Mouse (Mus musculus) skeletal muscle tissue, adult 2 months (tissue): ENCODE measurements around the gene Dcaf6.

ENCODE experiments used
- DNase-seq: peaks from one replicate; pipeline ENCODE4 v3.0.0-alpha.2; 2012; ENCODE audit warnings: low read depth, low spot score

Gene Dcaf6

DNA sequence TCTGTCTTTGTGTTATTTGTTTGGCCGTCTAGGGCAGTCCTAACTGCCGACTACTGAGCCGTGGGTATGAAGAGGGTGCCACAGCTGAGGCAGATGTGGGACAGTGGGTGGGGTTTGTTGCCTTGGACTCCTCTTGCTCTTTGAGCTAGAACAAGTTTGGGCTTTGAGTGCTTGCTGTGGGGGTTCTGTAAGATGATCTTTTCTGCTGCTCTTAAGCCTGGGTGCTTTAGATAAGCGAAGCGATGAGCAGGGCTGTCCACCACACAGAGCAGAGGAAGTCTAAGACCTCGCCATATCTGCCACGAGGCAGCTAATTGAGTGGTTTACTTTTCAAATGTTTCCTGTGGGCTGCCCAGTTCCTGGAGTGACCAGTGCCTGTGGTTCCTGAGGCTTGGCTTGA lies 137.3 kb downstream of the Dcaf6 start:
- no peak for DNase-seq

DNA sequence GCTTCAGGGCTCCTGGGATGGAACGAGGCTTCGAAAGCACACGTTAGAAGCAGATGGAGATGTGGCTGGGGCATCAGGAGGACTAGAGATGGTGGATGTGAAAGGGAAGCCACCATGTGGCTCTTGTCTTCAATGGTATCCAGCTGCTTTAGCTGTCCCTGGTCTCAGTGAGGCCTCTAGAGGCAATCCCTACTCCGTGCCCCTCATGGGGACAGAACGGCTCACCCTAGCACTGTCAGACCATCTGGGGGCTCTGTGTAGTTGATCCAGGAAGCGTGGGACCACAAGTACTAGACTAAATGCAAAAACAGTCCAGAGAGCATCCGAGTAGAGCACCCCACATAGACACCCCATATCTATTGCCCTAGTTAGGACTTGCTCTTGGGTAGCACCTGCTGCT lies 138.4 kb downstream of the Dcaf6 start:
- DNase-seq = no peak

DNA sequence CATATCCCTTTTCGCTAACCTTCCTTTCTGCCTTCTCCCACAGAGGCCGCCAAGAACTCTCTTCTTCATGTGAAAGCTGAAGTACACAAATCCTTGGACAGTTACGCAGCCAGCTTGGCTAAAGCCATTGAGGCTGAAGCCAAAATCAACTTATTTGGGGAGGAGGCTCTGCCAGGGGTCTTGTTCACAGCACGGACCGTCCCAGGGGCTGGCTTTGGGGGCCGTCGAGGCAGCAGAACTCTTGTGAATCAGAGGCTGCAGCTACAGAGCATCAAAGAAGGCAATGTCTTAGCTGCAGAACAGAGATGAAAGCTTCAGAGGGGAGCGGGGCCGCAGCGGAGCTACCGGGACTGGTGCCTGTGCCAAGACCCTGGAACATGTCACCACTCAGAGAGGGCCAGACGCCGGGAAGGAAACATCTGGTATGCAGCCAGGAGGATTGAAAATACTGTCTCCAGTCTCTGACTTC lies 138.8 kb downstream of the Dcaf6 start:
- peak; percentile 26 for DNase-seq

DNA sequence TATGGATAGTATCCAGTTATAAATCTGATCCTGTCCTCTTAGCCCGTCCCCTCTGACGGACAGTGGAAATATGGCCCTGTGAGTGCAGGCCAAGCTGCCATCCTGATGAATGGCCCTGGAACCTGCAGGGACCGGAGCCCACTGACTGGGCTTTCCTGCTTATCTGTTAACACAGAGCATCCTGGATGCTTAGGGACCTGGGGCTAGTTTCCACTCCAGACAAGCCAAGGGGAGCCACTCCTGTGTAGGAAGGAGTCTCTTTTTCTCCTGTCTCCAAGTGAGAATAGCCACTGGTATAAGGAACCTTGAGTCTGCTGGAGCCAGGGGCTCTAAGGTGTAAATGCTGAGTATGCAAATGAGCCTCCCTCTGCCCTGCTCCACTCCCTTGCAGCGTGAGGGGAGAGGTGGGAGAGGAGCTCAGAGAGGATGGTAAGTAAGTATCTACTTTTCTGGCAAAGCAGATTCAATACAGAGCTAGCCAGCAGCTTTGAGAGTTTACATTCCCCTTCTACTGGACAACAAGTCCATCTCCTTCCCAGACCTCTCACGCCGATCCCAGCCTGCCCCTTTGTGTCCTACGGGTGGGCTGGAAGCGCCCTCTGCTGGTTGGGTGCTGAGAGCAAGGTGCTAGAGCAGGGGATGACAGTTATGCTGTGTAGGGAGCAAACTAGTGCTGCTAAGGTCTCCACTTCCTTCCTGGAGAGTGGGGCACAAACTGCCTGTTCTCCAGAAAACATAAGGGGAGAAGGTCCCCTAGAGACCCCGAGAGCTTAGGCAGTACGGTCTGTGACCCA lies 139.9 kb downstream of the Dcaf6 start:
- DNase-seq = peak; percentile 67

DNA sequence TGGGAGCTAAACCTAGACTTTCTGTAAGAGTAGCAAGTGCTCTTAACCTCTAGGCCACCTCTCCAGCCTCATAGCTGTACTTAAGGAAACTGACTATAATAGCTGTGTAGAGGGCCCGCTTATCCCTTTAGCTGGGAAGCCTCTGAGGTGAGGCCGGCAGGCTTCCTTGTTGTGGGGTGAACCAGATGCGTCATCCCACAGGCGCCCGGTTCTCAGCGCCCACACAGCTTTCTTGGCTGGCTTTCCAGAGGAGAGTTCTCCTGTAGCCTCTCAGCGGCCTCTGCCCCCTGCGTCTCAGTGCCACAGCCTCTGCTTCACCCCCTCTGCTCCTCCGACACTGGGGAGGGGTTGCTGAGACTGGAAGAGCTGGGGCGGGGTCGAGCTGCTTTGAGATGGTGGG lies 143.9 kb downstream of the Dcaf6 start:
- DNase-seq = no peak

DNA sequence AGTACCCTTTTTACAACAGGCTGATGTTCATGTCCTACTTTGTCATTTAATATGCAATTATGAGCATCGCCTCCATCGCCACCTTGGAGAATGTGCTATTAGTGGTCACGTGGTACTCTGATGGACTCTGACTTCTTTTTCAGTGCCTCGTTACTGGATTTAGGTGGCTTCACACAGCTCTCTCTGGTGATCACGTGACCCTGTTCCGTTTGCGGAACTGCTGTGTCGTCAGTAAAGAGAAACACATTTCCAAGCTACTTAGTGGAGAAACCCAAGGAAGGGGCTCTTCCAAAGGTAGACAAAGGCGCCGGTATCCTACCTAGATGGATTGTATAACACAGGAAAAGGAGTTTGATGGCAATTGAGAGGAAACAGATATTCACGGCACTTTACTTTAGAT lies 152.1 kb downstream of the Dcaf6 start:
- DNase-seq = no peak

DNA sequence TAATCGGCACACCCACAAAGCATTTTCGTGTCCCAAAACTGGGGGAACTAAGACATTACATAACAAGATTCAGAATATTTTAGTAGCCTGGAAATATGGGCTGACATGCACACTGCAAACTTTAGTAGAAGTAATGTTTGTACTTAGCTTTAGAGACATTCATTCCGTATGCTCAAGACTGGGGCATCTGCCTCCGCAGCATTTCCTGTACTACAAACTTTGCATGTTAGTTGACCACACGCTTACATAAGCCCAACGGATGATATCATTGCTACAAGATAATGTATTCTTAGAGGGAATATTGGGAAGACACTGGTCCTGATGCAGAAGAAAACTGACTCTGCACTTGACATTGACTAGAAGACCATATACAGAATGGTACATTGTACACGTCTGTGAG lies 155.9 kb downstream of the Dcaf6 start:
- DNase-seq = no peak

DNA sequence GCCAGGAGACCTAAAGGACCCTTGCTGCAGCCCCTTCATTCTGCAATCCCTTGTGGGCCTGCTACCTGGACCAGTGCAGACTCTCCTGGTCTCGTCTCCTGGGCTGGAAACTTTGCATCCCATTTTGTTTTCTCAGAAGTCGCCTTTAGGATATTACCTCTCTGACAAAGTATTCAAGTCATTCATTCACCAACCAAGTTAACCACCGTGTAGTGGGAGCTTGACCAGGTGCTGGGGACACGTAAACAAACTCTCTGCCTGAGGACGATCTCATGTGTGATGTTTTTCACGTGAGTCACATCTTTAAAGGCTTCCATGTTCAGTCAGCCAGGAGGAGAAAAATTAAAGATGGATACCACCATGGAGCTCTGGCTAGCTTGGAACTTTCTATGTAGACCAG lies 157.1 kb downstream of the Dcaf6 start:
- DNase-seq = no peak

DNA sequence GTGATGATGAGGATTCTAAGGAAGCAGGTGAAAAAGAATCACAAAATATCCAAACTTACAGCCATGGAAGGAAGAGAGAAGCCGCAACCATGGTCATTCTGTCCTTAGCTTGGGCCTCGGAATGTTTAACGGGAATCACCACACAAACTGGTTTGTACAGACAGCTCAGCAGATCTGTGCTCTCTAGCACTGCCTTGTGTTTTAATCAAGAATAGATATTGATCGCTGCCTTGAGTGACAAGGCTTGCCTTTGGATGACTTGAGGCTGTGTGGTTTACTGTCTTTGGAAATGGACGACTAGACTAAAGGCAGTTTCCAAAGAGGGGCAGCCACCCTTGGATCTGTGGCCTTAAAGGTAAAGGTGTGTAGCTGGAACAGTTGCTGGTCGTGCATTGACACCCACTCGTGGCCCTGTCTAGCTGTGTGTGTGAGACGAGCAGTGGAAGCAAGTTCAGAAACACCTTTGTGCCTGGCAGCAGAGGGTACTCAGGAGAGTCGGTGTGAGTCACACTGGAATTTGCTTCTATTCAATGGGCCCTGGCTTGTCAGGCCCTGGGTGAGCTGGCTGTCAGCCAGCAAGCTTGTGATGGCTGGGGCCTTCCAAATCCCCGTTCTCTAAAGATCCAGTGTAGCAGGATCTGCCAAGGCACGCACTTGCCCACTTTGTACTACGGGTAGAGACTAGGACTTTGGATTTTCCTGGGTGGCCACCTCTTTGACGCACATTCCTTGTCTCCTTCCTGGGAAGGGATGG lies 157.6 kb downstream of the Dcaf6 start:
- no peak for DNase-seq

DNA sequence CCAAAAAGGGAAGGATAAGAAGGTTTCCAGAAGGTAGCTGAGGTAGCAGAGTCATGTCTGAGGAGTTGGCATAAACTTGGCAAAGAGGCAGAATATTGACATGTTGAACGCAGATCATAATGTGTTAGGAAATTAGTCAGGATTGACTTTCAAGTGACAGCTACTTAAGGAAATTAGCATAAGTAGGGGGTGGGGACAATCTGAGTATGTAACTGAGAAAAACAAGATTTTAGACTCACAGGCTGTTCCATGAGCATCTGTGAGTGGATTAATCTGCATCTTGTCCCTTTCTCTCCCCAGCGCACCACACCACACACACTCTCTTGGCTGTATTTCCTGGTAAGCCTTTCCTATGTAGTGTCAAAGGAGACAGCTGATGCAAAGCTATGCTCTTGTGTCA lies 158.7 kb downstream of the Dcaf6 start:
- DNase-seq = no peak

DNA sequence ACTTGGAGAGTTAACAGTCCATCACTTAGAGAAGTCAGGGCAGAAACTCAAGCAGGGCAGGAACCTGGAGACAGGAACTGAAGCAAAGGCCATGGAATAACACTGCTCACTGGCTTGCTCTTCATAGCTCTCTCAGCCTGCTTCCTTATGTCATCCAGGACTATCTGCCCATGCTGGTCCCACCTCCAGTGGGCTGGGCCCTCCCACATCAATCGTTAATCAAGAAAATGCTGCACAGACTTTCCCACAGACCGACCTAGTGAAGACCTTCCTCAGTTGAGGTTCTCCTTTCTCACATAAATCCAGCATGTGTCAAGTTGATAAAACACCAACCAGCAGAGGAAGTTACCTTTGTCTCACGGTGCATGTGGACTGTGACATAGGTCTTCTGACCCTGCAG lies 159.2 kb downstream of the Dcaf6 start:
- no peak for DNase-seq

DNA sequence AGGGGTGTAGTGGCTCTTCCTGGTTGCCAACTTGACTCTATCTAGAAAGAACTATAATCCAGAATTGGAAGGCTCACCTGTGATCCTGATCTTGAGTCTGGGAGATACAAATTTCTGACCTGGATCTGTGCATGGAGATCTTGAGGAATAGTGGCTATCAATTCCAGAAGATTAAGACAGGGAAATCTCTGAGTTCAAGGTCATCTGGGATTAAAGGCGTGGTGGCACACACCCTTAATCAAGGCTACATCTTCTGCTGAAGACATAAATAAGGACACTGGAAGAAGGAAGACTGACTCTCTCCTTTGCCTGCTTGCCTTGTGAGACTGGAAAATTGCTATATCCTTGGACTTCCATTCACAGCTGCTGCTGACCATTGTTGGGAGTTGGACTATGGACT lies 164.8 kb downstream of the Dcaf6 start, which contains the start of gene Gpr161:
Gene Gpr161, plus strand, starts transcription at position 301 of the 400 bp plus-strand sequence.
- DNase-seq = no peak

DNA sequence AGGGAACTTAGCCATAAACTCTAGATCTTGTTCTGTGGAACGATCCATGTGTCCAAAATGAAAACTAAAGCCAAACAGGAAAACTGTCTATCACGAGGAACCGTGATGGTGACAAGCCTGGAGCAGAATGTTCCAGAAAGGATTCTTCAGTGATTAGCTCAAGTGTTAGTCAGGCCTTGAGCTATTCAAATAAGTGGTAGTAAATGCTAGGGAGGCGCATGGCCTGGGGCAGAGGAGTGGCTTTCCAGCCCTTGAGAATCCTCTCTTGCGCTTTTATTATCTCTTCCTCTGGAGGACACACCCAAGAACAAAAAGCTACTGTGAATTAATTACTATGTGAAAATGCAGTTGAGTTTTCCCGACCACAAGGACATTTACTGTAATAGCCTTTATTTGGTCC lies 168.7 kb downstream of the Dcaf6 start:
- peak; percentile 55 for DNase-seq

DNA sequence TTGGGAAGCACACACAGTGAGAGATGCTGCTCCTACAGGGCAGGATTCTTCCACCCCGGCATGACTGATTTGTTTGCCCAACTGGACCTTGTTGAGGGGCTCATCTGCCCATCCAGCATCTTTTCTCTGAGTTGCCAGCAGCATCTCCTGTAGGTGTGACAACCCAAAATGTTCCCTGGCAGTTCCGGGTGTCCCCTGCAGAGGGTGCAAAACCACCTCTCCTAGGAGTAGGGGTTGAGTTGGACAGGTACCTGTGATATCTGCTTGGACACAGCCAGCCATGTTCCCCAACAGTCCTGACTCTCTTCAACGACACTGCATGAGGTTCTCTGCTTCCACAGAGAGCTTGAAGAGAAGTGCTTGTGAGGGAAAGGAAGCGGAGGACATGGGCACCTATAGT lies 170.4 kb downstream of the Dcaf6 start:
- no peak for DNase-seq

DNA sequence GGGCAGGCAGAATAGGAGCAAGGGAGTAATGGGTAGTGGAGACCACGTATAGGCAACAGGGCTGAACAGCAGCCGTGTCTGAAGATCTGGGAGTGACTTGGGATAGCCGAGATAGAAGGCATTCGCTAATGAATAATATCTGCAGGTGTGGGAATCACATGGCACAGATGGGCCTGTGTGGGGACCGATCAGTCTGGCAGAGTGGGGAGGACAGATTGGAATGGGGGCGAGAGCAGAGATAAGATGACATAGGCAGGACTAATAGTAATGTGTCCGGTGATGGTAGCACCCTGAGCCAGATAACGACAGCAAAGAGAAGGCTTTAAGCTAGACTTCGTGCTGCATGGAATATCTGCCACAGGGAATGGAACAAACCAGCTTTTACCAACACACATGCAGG lies 172.1 kb downstream of the Dcaf6 start:
- no peak for DNase-seq

DNA sequence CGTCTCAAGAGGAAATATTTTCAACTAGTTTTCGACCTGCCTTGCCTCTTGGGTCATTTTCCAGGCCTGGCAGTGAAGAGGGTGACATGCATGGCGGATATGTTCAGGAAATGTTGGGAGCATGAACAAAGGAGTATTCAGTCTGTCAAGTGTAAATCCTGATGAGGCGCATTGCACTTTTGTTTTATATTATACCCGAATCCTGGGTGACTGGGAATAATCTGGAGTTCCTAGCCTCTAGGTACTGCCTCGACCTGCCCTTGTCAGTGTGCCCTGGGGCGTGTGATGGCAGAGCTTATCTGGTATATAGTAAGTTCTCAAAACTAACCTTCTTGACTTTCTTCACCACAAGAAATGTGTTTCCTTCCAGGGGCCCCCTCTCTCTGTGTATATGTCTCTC lies 176.2 kb downstream of the Dcaf6 start:
- DNase-seq = no peak

DNA sequence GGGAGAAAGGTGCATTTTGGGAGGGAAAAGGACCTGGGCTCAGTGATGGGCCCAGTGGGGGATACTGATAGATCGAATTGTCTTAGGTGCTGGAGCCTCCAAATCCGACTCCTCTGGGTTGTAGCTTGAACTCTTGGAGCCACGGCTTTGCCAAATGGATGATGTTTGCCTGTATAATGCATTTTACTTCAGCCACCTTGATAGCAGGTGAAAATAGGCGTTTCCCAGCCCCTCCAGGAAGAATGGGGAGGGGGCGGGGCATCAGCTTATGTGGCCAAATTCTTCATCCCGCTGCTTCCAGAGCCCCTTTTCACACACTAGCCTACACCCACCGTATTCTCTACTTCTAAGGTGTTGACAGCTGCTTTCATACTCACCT lies 177.3 kb downstream of the Dcaf6 start:
- no peak for DNase-seq

DNA sequence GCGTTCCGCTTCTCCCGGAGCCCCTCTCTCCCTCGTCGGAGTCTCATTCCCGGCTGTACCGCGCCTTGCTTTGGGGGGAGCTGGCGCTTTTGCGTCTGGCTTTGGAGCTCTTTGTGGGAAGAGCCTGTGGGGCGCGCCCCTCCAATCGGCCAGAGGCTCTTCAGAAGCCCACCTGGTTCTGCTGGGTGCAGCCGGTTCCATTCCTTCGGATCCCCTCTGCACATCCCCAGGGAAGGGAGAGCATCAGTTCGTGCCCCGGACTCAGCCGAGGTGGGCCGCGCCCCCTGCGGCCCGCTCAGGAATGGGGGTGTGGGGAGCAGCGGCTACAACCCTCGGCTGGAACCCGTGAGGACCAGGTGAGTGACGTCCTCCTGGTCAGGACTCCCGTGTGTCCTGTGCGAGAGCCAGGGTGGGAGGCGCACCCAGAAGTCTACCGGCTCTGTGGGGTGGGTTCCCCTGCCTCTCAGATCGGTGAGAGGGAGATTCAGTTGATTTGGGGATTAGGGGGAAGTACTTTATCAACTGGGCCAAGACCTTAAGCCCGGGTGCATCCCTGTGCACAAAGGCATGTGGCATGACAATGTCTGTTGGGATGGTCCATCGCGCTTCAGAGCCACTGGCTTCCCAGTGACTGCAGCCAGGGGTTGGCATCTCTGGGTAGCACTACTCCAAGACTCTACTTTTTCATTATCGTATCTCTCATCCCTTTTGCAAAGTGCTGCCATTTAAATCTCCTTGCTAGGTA lies 177.9 kb downstream of the Dcaf6 start:
- DNase-seq = no peak

DNA sequence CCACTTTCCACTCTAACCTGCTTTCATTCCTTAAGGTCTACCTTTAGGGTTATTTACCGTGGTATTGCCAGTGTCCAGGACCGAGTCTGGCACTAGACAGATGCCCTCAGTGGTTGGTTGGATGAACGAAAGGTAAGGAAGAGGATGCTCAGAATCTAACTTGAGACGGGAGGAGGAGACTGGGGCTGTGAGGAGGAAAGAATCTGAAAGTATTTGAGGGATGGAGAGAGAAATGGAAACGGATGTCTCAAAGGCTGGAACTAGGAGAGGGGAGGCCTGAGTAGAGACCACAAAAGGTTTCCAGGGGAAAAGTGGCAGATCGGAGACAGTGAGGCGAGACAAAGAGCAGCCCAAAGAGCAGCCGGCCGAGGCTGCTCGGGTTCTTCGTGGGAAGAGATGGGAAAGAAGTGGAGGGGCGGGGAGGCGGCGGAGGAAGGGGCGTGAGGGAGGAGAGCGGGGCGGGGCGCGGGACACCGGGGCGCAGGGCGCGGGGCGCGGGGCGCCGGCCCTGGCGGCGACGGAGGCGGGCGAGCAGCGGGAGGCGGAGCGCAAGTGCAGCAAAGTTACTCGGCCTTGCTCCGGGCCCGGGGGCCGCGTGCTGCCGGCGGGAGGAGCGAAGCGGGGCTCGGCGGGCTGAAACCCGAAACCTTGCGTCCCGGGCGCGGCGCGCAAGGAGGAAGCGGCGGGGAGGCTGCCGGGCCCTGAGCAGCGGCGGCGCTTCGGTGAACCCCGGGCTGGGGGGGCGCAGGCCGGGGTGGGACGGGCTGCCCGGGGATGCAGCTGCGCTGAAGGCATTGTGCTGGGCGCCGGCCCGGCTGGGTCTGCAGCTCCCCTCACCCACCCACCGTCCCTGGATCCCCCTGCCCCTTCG lies 178.7 kb downstream of the Dcaf6 start:
- peak; percentile 45 for DNase-seq

DNA sequence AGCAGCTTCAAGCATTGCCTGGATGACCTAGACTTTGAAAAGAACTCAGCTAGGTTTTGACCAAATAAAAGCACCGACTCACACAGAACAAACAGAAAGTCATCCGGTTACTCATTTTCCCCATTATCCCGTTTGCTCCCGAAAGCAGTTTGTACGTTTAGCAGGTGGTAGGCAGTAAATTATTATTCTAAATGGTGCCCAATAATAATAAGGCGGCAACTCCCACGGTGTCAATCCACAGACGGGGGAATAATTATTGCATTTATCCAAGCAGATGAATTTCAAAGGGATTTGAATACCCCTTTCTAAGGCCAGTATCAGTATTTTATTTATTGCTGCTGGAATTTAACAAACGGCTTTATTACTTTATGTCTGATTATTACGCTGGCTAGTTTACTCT lies 179.5 kb downstream of the Dcaf6 start:
- no peak for DNase-seq
